Mouse (Mus musculus) 3134 (cell line): ENCODE results near the gene Zfand4.

ENCODE experiments used
- DNase-seq: peaks from one replicate; pipeline ENCODE4 v3.0.0-alpha.2; 2011; ENCODE audit warnings: low spot score; ENCODE audit not compliant: insufficient read length; ENCODE audit errors: extremely low read depth

Gene Zfand4

GRCm38 (mm10) chr6:116369811-116370210 is 105.8 kb downstream of the Zfand4 start:
- DNase-seq: no peak

- no peak for DNase-seq
Observed at GRCm38 (mm10) chr6:116370216-116370976, 106.4 kb downstream of the Zfand4 start.

- no peak for DNase-seq
Observed at GRCm38 (mm10) chr6:116371500-116371899, 107.5 kb downstream of the Zfand4 start.

GRCm38 (mm10) chr6:116374136-116374535 is 110.1 kb downstream of the Zfand4 start:
- no peak for DNase-seq

GRCm38 (mm10) chr6:116374618-116375017 is 110.6 kb downstream of the Zfand4 start:
- DNase-seq: no peak

GRCm38 (mm10) chr6:116378892-116379291 is 114.9 kb downstream of the Zfand4 start:
- no peak for DNase-seq
